Mouse (Mus musculus) kidney, postnatal 14 days (tissue): ENCODE measurements around the gene Gfap.

Source experiments
- DNase-seq: peaks from one replicate; pipeline ENCODE4 v3.0.0; 2022; ENCODE audit warnings: mixed read lengths

Gene Gfap

DNA sequence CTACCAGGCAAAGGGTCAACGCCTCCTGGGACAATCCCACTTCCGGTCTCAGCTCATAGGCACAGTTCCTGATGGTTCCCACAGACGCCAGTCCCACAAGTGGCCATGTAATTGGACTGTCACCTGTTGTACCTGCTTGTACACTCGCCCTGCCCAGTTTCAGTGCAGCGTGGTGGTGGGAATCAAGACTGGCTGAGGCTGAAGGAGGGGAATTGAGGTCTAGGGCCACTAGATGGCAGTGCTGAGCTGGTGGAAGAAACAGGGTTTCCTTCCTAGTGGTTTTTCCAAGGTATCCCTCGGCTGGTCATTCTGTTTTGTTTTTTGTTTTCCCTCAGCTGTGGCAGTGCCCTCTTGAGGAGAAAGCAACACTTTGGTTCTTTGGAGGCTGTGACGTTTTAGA is at the start of gene Gfap:
Gene Gfap, minus strand, starts transcription at position 150 of the 400 bp plus-strand sequence.
- DNase-seq = peak; percentile 81

DNA sequence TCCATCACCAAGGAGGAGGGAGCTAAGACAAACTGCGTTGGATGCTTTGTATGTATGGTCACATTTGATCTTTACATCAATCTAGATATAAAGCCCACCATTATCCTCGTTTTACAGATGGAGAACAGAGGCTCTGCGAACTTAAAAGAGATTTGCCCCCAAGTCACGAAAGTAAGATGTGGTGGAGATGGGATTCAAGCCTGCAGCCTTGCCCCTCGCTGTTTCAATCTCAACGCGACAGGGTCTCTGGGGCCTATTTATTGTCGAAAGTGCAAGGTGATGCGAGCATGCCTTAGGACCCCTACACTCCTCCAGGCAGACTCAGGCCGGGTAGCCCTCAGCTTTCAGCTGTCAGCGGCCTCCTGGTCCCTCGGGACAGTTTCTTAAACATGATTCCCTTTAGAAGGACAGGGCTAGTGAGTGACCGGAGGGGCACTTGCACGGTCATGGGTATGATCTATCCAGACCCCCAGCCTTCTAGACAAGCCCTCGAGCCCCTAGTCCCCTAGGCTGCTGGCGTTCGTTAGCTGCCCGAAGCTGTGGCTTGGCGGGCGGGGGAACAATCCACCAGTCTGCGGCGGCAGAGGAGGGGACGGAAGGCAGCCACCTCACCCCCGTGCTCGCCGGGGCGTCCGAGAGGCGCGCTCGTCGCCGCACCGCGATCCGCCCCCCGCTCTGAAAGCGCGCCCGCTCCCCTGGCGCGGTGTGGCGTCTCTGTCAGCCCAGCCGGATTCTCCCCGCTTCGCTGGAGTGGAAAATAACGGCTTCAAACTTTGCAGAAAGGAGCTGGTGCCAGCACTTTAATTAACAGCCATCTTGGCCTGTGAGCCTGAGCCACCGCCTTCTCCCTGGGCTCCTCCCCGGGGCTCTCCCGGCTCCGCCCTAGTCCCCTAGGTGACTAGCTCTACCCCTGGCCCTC is 47.6 kb upstream of the Gfap start:
- peak; percentile 76 for DNase-seq

DNA sequence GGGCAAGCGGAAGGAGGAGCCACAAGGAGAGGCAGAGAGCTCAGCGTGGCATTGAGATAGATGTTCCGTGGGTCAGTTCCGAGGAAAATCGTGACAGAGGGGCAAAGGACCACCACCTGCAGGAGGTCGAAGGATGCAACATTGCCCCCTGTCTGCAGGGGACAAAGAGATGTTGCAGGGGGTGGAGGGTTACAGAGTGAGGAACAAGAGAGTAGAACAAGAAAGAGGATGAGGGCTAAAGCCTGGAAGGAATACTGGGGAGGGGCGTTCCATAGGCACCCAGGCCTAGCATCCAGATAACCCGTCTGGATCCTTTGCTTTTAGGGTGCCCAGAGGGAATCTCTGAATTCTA is 46.3 kb upstream of the Gfap start:
- DNase-seq = no peak

DNA sequence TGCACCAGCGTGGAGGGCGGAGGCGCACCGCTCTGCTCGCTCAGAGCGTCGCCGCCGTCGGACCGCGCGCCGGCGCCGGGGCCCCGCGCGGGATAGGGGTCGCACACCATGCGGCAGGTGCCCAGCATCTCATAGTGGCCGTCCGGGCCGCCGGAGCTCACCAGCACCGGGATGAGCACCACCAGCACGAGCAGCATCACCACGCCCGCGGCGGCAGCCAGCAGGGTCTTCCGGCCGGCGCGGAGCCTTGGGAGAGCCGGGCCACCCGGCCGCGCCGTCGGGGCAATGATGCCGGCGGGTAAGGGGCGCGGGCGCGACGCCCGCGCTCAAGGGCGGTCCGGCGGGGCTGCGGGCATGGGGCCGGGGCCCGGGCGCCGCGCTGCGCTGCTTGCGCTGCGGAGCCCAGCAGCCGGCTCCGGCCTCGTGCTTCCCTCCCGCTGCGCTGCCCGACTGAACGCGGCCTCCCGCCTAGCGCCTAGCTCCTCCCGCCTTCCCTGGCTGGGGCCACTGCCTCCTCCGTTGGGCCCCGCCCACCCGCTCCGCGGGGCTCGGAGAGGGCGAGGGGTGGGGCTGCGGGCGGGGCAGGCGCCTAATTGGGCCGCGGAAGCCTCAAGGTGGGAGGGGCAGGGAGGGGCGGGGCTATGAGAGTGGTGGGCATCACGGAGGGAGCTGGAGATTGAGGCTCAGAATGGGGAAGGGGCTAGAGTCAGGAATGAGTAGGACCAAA is 45.7 kb upstream of the Gfap start, which contains the start of gene C1ql1:
Gene C1ql1, minus strand, starts transcription at position 424 of the 727 bp plus-strand sequence.
- DNase-seq = peak; percentile 93

DNA sequence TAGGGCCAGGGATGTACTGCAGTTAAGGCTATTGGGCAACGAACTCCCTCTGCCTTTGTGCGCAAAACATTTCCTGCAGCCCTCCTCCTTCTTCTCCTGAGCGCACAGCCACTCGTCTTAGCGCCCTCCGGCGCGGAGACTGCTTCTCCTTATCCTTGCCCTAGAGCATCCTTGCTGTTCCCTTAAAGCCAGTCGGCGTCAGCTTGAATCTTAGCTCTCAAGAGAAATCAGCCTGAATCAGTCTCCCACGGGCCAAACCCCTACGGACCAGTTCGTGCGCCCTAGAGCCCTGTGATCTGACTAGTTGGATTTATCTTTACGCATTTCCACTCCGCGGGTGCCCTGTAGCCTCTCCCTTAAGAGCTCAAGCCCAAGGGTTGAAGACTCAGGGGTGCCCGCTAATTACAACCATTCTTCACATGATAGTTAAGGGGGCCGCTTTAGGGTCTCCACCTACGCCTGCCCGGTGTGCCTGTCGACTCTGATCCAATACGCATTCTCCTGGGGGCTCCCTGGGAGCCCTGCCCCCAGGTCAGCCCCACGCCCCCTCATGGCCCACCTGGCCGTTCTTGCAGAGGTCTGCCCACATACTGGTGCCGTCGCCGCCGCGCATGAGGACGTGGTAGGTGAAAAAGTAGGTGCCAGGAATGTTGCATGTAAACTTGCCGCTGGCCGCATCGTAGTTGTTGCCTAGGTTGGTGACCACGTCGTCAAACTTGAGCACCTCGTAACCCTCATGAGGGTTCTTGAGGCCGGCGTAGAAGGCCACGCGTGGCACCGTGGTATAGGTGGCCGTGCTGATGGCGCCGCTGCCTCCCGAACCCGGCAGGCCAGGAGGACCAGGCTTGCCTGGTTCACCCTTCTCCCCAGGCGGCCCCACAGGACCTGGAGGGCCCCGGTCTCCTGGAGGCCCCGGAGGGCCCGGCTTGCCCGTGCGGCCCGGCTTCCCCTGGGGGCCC is 44.9 kb upstream of the Gfap start:
- no peak for DNase-seq

DNA sequence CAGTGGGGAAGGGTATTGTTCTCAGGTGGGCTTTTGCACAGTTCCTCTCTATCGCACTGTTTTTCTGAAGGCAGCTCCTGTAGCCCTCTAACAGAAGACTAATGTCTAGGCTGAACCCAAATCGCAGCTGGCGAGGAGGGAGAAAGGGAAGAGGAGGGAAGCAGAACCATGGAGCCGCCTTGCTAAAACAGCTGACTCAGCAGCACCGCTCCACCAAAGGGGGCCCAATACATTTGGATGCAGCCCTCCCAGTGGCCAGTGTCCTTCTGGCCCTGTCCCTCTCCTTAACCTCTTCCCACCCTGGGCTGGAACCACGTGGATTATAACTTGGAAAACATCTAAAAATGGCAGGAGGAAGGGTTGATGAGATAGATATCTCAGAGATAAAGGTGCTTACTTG is 40.5 kb upstream of the Gfap start:
- no peak for DNase-seq

DNA sequence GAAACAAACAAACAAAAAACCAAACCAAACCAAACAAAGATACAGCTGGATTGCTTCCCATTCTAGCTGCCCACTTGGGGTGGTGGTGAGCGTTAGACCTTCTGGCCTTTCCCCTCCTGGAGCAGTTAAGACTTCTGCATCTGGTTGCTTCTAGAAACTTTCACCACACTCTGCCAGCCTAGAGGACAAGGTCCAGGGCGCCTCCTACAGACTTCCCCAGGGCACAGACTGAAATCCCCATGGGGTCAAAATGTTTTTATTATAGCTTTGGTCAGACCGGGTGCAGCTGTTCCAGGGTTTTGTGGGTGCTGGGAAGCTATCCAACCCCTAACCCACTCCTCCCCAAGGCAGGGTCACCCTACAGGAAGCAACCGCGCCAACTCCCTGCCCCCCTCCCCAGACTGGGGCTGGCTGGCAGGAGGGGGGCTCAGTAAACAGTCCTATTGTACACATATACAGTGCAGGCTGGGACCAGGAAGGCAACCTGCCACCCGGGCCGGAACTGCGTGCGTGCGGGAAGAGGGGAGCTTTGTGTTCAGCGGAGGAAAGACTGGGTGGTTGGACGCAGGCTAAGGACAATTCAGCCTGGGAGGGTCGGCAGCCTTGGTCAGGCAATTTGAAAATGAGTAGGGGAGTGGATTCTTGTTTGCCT is 38.4 kb upstream of the Gfap start:
- DNase-seq = no peak

DNA sequence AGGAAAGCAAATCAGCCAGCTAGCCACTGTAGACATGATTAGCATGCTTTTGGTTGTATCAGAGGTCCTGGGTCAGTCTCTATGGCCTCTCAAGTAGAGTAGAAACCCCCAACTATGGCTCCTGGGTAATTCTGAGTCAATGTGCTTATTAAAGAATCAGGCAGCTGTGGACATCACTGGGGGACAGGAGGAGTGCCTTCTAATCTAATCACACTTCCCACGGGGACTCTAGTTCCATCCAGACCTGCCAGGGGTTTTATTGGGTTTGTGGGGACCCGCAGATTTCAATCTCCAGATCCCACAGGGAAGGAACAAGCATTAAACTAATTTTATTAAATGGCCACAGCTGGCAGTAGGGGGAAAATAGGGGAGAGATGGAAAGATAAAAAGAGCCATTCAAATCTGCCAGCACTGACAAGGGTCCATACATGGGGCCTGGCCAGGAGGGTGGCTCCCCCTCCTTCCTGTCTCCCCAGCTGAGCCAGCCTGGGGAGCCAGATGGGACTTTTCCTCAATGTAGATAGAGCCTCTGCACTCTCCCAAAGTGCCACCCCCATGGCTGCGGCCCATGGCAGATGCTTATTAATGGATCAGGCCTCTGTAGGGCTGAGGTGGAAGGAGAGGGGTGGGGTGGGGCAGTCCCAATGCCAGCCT is 36.9 kb upstream of the Gfap start:
- no peak for DNase-seq

DNA sequence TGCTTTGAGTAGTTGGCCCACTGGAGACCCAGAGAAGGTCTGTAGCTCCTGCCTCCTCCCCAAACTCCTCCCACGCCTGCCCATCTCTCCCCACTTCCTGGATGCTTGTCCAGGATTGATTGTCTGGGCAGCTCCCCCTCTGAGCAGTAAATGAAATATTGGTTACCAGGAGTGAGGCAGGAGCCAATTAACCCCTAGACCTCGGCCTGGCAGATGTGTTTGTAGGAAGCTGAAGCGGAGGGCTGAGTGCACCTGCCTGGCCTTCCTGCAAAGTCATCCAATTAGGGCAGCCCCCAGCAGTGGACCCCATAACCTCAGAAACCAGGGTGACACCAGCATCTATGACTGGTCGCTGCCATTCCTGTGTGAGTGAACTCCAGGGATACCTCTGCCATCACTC is 35.6 kb upstream of the Gfap start:
- no peak for DNase-seq

DNA sequence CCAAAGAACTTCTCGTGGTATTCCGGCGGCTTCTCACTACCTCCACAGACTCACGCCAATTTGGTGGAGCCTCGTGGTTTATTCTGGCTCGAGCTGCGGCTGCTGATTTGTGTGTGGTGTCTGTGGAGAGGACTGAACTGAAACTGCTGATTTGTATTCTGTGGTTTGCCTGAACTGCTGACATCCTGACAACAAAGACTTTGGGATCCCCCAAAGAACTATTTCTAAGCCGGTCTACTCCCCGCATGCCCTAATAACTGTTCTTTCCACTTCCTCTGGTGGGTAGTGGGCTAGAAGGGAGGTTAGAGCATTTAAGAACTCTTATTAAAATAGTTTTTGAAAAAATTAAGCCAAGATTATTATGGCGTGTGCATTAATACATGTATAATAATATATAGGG is 30.0 kb upstream of the Gfap start:
- DNase-seq = no peak

DNA sequence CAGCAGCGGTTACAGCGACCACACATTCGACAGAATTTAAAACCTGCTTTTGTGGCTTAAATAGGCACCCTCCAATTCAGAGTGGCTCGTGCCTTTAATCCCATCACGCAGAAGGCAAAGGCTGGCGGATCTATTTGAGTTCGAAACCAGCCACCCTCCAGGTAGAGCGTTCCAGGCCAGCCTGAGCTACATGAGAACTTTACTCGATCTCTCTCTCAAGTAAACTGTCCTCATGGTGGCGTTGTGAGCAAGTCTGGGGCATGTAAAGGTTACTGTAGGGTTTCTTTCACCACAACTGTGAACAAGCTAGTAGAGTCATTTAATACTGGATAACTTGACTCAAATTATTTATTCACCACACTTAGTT is 24.6 kb upstream of the Gfap start:
- no peak for DNase-seq

DNA sequence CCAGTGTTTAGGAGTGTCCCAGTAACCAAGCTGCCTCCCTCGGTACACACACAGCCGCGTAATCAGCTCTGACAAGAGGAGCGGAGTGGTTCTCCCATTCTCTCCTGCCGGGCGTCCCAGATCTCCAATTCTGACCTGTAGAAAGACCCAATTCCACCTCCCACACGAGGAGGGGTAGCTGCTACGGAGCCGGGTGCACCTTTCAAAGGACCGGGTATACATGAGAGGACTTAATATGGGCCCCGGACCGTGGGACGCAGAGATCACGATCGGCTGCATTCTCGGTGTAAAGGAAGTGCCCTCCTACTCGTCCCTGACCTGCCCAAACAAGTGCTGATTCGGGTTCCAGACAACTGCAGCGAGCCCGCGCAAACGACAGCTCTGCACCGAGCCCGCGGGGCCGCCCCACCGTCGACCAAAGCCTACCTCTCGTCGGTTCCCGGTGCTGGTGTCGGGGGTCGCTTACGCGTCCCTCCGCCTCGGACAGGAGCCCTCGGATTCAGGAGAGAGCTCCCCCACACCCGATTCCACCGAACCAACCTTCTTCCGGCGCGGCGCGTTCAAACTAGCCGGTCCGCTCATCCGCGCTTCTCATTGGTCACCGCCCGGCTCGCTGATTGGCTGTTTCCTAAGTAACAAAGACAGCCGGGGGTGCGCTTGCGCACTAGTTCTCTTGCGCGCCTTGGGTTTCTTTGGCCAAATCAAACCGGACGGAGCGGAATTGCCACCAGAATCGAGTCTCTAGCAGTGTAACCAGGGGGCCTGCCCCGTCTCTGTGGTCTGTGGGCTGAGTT is 24.0 kb upstream of the Gfap start, which contains the start of gene Kif18b:
Gene Kif18b, minus strand, starts transcription at position 568 of the 794 bp plus-strand sequence.
- peak; percentile 98 for DNase-seq

DNA sequence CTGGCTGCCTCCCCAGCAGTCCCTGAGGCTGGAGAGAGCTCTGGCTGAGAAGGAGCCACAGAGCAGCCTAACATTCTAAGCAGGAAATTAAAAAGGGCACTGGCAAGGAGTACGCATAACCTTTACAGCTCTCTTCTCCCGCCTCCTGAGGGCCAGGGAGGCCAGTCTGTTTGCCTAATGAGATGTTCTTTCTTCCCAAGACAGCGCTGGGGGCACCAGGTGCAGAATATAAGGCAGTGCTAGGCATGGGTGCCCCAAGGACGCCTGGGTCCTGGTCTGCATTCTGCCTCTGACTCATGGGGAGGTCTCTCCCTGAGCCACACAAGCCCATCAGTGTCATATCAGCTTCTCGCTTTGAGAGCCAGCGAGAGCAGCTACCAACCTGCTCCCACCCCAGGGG is 20.8 kb upstream of the Gfap start:
- DNase-seq = no peak

DNA sequence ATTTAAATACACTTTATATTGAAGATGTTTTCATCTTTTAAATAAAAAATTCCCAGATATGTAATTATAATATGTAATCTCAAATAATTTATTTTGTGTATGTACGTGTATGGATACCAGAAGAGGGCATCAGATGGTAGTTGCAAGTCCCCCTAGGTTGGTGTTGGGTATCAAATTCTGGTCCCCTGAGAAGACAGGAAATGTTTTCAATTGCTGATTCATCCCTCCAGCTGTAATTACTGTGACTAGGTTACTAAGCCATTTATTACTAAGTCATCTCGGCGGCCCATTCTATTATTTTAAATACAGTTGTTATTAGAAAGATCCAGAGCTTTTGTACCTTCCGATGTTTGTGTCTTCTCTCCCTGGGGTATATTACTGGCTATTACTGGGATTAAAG is 17.4 kb upstream of the Gfap start:
- no peak for DNase-seq

DNA sequence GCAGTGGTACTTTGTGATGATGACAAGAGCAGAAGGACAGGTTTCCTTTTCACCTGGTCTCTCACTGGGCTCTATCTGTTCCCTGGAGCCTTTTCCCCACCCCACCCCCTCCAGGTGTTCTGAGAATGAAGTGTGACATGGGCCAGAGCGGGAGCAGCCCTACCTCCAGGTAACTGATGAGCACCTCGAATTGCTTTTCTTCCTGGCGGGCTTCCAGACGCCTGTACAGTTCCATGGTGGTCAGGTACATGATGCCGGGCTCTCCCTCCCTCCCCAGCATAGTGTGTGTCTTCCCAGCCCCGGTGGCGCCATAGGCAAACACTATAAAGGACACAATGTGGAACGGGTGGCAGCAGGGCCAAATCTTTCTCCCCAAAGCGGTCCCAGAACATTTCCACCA is 14.7 kb upstream of the Gfap start:
- no peak for DNase-seq

DNA sequence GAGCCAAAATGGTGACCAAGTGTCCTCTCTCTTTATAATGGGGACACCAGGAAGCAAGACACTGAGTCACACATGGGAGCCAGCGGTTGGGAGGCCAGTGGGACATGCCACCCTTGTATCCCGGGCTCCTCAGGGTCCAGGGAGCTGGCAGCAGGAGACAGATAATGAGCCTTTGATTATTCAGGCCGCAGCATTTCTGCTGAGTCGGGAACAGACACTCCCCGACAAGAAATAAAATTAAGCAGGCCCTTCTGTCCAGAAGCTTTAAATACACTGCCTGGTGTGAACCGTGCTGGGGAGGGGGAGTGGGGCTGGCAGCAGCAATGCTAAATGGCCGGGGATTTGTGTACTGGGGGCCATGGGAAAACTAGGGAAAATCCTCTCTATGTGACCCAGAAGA is 10.7 kb upstream of the Gfap start:
- DNase-seq = no peak

DNA sequence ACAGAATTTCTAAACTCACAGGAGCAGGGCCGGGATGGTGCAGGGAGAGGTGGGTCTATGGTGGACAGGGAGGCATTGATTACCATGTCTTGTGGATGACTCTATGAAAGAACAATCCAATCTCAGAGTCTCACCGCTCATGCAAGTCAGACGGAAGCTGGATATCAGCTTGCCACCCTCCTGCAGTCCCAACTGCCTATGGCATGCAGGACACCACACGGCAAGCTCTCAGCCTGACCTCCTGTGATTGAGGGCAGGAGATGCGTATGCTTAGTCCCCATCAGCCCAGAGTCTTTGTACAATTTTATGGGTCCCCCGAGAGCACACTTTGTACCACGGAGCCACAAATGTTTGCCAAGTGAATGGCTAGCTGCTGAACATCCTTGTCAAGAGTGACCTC is 2.9 kb upstream of the Gfap start:
- DNase-seq = no peak

DNA sequence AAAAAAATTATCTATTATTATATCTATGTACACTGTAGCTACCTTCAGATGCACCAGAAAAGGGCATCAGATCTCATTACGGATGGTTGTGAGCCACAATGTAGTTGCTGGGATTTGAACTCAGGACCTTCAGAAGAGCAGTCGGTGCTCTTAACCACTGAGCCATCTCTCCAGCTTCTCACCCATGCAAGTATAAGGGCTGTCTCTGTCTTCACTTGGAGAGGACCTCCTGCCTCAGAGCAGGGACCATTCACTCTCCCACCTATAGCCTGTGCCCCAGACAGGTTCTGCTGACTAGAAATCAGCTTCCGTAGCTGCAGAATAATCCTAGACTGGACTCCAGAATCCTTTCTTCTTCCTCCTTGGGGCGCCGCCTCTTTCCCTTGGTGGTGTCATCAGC is 1.4 kb upstream of the Gfap start:
- DNase-seq = no peak

DNA sequence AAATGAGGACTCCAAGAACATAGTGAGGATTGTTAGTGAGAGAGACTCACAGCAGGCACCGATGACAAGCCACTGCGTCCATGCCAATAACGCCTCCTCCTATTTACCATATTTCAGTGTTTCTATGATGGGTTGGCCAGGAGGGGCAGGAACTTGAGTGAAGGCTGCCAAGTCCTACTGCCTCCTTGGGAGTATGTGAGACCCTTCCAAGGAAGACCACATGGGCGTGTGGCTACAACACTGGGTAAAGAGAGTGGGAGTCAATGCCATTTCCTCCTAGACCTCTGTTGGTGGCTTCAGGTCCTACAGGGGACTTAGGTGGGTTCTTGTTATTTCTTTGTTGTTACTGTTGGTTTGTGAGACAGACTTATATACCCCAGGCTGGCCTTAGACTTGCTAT is 487 bp upstream of the Gfap start:
- DNase-seq = no peak

DNA sequence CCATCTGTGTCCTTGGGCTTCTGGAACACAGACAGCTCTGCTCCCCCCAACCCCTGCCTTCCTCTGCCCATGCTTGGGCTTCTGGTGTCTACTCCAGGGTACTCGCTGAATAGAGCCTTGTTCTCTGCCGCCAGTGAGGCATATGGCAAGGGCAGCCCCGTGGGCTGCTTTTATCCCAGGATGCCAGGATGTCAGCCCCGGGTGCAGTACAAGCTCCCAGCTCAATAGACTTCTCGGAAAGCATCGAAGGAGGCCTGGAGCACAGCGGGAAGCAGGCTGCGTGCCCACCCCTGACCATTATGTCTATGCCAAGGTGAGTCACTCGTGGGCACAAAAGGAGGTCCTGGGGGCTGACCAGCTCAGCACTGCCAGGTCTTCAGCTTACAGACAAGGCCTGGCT is 2.3 kb downstream of the Gfap start:
- DNase-seq = no peak

DNA sequence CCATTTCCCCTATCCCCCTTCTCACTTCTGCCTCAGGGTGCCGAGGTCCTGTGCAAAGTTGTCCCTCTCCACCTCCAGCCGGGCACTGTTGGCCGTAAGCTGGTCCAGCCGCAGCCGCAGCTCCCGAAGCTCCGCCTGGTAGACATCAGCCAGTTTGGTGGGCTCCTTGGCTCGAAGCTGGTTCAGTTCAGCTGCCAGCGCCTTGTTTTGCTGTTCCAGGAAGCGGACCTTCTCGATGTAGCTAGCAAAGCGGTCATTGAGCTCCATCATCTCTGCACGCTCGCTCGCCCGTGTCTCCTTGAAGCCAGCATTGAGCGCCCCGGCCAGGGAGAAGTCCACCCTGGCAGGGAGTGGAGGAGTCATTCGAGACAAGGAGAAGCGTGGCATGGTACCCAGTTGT is 4.1 kb downstream of the Gfap start:
- no peak for DNase-seq
